In the genomic region with DNA sequence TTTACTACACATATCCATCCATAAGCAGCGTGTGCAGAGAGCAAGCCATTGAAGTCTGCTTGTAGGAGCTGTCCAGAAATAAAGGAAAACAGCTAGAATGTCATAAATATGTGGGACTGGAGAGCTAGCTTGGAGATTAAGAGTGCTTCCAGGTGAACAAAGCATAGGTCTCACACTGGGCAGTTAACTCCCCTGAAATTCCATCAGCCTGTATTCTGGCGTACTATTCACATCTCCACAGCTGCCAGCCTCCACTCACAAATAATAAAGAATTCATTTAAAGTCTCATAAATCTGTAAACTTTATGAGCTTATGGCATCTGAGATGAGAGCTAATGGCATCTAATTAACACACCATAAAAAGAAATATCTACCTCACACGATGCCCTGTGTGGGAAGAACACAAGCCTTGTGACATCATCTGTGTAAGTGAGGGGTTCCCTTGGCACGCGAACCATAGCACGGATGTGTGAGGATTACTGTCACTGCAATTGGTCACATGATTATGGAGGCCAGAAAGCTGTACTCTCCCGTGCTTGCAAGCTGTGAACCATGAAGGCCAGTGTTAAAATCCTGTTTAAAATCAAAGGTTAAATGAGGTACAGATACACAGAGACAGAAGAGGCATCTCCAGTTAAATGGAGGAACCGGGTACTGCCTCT, we compare ENCODE assay signal across 17 mouse cellular contexts.
A peak's percentile ranks its signal among the peaks of the same experiment; 100 is the strongest.
DNase-seq lines count a peak whose midpoint lies in the region; ATAC-seq and TF ChIP-seq lines count a peak whose summit lies in the region.
"Had no signal": no experiment of that assay in that cellular context is flagged by ENCODE, and none has a peak within 500 bp of the region (broad histone marks: within the 10 kb centered on the region; RNA-seq: fewer than 3 reads in every experiment).

No protein-coding gene starts in this region.

- H3K36me3 ChIP-seq in hindbrain, embryonic 13.5 days, result no peaks in the 10 kb centered on the region
- H3K36me3 ChIP-seq in hindbrain, postnatal 0 days (ENCODE audit: insufficient read depth, low read length), result no peaks in the 10 kb centered on the region
- H3K36me3 ChIP-seq in midbrain, embryonic 12.5 days, result no peaks in the 10 kb centered on the region
- H3K36me3 ChIP-seq in midbrain, embryonic 10.5 days, result no peaks in the 10 kb centered on the region
- H3K36me3 ChIP-seq in neural tube, embryonic 13.5 days, result no peaks in the 10 kb centered on the region
- H3K36me3 ChIP-seq: embryonic facial prominence, embryonic 12.5 days; heart, embryonic 13.5 days; hindbrain, embryonic 15.5 days had no signal

- H3K27ac ChIP-seq in hindbrain, embryonic 13.5 days, result no peak overlapping the region
- H3K27ac ChIP-seq in hindbrain, postnatal 0 days, result no peak overlapping the region
- no peak overlapping the region for H3K27ac ChIP-seq in midbrain, embryonic 12.5 days (replicated peaks)
- H3K27ac ChIP-seq in midbrain, embryonic 10.5 days (replicated peaks), result no peak overlapping the region
- H3K27ac ChIP-seq in neural tube, embryonic 13.5 days (replicated peaks), result no peak overlapping the region
- H3K27ac ChIP-seq: embryonic facial prominence, embryonic 12.5 days; heart, embryonic 13.5 days; hindbrain, embryonic 15.5 days; stomach, postnatal 0 days had no signal

- no peak for DNase-seq in hindbrain, postnatal 0 days (ENCODE audit: low spot score)
- DNase-seq in midbrain, embryonic 10.5 days (ENCODE audit: low spot score), result no peak
- peak; percentile 6 for DNase-seq in large intestine, adult 2 months (ENCODE audit: low read depth, low spot score)
- no peak for DNase-seq in thymus, postnatal 4 days
- DNase-seq: adrenal gland, adult 8-10 months; cerebellum, adult 2 months; left cerebral cortex, postnatal 4 days; liver, postnatal 0 days; right cerebral cortex, postnatal 14 days; thymus, postnatal 25 days had no signal

- no peak overlapping the region for H3K4me3 ChIP-seq in hindbrain, embryonic 13.5 days
- no peak overlapping the region for H3K4me3 ChIP-seq in hindbrain, postnatal 0 days (ENCODE audit: low read length)
- no peak overlapping the region for H3K4me3 ChIP-seq in midbrain, embryonic 12.5 days
- H3K4me3 ChIP-seq in midbrain, embryonic 10.5 days, result no peak overlapping the region
- no peak overlapping the region for H3K4me3 ChIP-seq in neural tube, embryonic 13.5 days
- H3K4me3 ChIP-seq: embryonic facial prominence, embryonic 12.5 days; heart, embryonic 13.5 days; hindbrain, embryonic 15.5 days had no signal

- peak; percentile 46; the same call in 1 of the 2 replicates for ATAC-seq in hindbrain, embryonic 13.5 days (ENCODE audit: low FRiP score)
- ATAC-seq in hindbrain, postnatal 0 days, result no peak
- peak; percentile 83 for ATAC-seq in midbrain, embryonic 12.5 days (ENCODE audit: low FRiP score, low read depth)
- peak; percentile 88 for ATAC-seq in neural tube, embryonic 13.5 days (ENCODE audit: low read depth)
- ATAC-seq: liver, postnatal 0 days had no signal

- H3K9me3 ChIP-seq in hindbrain, embryonic 13.5 days, result no peaks in the 10 kb centered on the region
- H3K9me3 ChIP-seq in hindbrain, postnatal 0 days (ENCODE audit: low read length), result no peaks in the 10 kb centered on the region
- H3K9me3 ChIP-seq in midbrain, embryonic 12.5 days, result no peaks in the 10 kb centered on the region
- no peaks in the 10 kb centered on the region for H3K9me3 ChIP-seq in midbrain, embryonic 10.5 days (replicated peaks)
- H3K9me3 ChIP-seq in neural tube, embryonic 13.5 days, result no peaks in the 10 kb centered on the region
- H3K9me3 ChIP-seq: embryonic facial prominence, embryonic 12.5 days; heart, embryonic 13.5 days; hindbrain, embryonic 15.5 days had no signal

- no peak for TF ChIP-seq CTCF in hindbrain, postnatal 0 days (IDR thresholded peaks at IDR 0.05; ENCODE audit: low read depth)

- no peak overlapping the region for H3K4me2 ChIP-seq in hindbrain, embryonic 13.5 days
- H3K4me2 ChIP-seq in hindbrain, postnatal 0 days (ENCODE audit: low read depth, low read length), result no peak overlapping the region
- H3K4me2 ChIP-seq in midbrain, embryonic 12.5 days (replicated peaks), result no peak overlapping the region
- H3K4me2 ChIP-seq in neural tube, embryonic 13.5 days, result no peak overlapping the region
- H3K4me2 ChIP-seq: embryonic facial prominence, embryonic 12.5 days; heart, embryonic 13.5 days; hindbrain, embryonic 15.5 days had no signal

- no peak overlapping the region for H3K9ac ChIP-seq in hindbrain, embryonic 13.5 days
- H3K9ac ChIP-seq in hindbrain, postnatal 0 days (replicated peaks; ENCODE audit: low read length), result no peak overlapping the region
- H3K9ac ChIP-seq in midbrain, embryonic 12.5 days (replicated peaks), result no peak overlapping the region
- H3K9ac ChIP-seq in neural tube, embryonic 13.5 days, result no peak overlapping the region
- H3K9ac ChIP-seq: embryonic facial prominence, embryonic 12.5 days; heart, embryonic 13.5 days; hindbrain, embryonic 15.5 days; liver, postnatal 0 days had no signal

- WGBS in hindbrain, embryonic 13.5 days, result 73% methylated on average over 8 of the region's 8 CpGs
- 62% methylated on average over 8 of the region's 8 CpGs for WGBS in hindbrain, postnatal 0 days
- WGBS in midbrain, embryonic 12.5 days, result 55% methylated on average over 8 of the region's 8 CpGs
- 76% methylated on average over 8 of the region's 8 CpGs for WGBS in midbrain, embryonic 10.5 days
- WGBS in large intestine, adult 2 months, result 24% methylated on average over 8 of the region's 8 CpGs
- 38% methylated on average over 8 of the region's 8 CpGs for WGBS in neural tube, embryonic 13.5 days

- no peaks in the 10 kb centered on the region for H3K27me3 ChIP-seq in hindbrain, embryonic 13.5 days
- H3K27me3 ChIP-seq in hindbrain, postnatal 0 days (ENCODE audit: insufficient read depth, low read length), result no peaks in the 10 kb centered on the region
- no peaks in the 10 kb centered on the region for H3K27me3 ChIP-seq in midbrain, embryonic 12.5 days
- no peaks in the 10 kb centered on the region for H3K27me3 ChIP-seq in midbrain, embryonic 10.5 days (ENCODE audit: low read depth, poor library complexity, severe bottlenecking)
- no peaks in the 10 kb centered on the region for H3K27me3 ChIP-seq in neural tube, embryonic 13.5 days
- H3K27me3 ChIP-seq: embryonic facial prominence, embryonic 12.5 days; heart, embryonic 13.5 days; hindbrain, embryonic 15.5 days had no signal

- H3K4me1 ChIP-seq in hindbrain, embryonic 13.5 days (replicated peaks), result peaks cover 5% of the 10 kb centered on the region
- no peaks in the 10 kb centered on the region for H3K4me1 ChIP-seq in hindbrain, postnatal 0 days (ENCODE audit: insufficient read depth, low read length)
- H3K4me1 ChIP-seq in midbrain, embryonic 12.5 days, result no peaks in the 10 kb centered on the region
- H3K4me1 ChIP-seq in midbrain, embryonic 10.5 days, result no peaks in the 10 kb centered on the region
- peaks cover 18% of the 10 kb centered on the region for H3K4me1 ChIP-seq in neural tube, embryonic 13.5 days (replicated peaks)
- H3K4me1 ChIP-seq: embryonic facial prominence, embryonic 12.5 days; heart, embryonic 13.5 days had no signal
